Mouse (Mus musculus) left cerebral cortex, adult 2 months (tissue): Measurements from ENCODE around the gene Taar5. TPM values are rescaled to one million over a fixed set of nuclear protein-coding genes. Genes with fewer than 3 reads are reported as not detected.

Experiments
- DNase-seq, 2 experiments: peaks; one replicate each; pipeline ENCODE4 v3.0.0; 2021 to 2022; ENCODE audit warnings: low spot score in 2 of 2, mixed read lengths in 1 of 2; ENCODE audit errors: extremely low spot score in 1 of 2
- H3K27ac ChIP-seq: fragments of 200-600 bp; 2 replicates; pipeline ENCODE4 v1.8.1; 2022
- H3K4me3 ChIP-seq: fragments of 200-600 bp; 2 replicates; pipeline ENCODE4 v1.8.1; 2022
- CTCF ChIP-seq: fragments of 200-600 bp; IDR thresholded peaks from 2 replicates; pipeline ENCODE4 v1.8.1; 2022; ENCODE audit warnings: antibody characterized with exemption, mild to moderate bottlenecking, moderate library complexity
- intact Hi-C: fragments of 180-260 bp; cut with DNase I; formaldehyde crosslinking; loops from one replicate; pipeline ENCODE4 v1.15.1; 2025
- total RNA-seq, 2 experiments: library from RNA; stranded (reverse); gene quantifications; 2 replicates each; pipeline ENCODE4 v1.2.3; 2021

The Taar5 gene
- total RNA-seq, 2 experiments from 2014 or later, result not detected

- no peak overlapping the region for H3K4me3 ChIP-seq
- no peak overlapping the region for H3K27ac ChIP-seq
- intact Hi-C loops, result no loop called here
- no peak for DNase-seq
- TF ChIP-seq CTCF, result no peak
Measured at GRCm38 (mm10) chr10:23964921-23965610, 5.4 kb upstream of the Taar5 start.

GRCm38 (mm10) chr10:23971256-23971655 lies 750 bp downstream of the Taar5 start:
- no peak for DNase-seq
- no peak for TF ChIP-seq CTCF
- Histone ChIP-seq H3K27ac (no peak overlapping the region), H3K4me3 (no peak overlapping the region)
- intact Hi-C loops, result loop anchor here (10.0 kb wide), 1 partner anchor 144 kb away; no protein-coding TSS in a partner anchor

GRCm38 (mm10) chr10:23977958-23978357 lies 7.5 kb downstream of the Taar5 start:
- no peak for TF ChIP-seq CTCF
- intact Hi-C loops, result loop anchor here (5.0 to 10.0 kb wide), 2 partner anchors 137 to 154 kb away; no protein-coding TSS in a partner anchor
- no peak overlapping the region for H3K4me3 ChIP-seq
- H3K27ac ChIP-seq, result no peak overlapping the region
- no peak for DNase-seq

- TF ChIP-seq CTCF, result peak; percentile 57
- DNase-seq, result peak; percentile 68 to 70
- Histone ChIP-seq H3K4me3 (no peak overlapping the region), H3K27ac (no peak overlapping the region)
- intact Hi-C loops, result loop anchor here (1.0 to 10.0 kb wide), 3 partner anchors 101 to 153 kb away; no protein-coding TSS in a partner anchor
Measured at GRCm38 (mm10) chr10:23978901-23979705, 8.6 kb downstream of the Taar5 start.

DNA sequence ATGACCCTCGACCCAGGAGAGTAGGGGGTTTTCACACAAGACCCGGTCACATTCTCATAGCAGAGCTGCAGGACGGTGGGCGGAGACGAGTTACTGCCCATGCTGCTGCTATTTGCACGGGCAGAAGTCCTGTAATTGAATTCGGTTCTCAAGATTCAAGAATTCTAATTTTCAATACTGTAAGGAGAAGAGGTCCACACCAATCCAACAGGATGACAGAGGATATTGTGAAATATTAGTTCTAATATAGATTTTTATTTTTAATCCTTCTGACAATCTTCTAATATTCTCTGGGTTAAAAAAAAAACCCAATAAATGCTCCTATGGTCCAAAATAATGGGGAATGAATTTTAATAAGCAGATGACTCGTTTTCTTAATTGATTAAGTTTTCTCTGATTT lies 15.0 kb downstream of the Taar5 start, which contains the start of gene Taar6:
Gene Taar6 (minus strand): TSS at position 101 of the 400 bp plus-strand sequence.
- intact Hi-C loops, result no loop called here
- no peak for TF ChIP-seq CTCF
- no peak within 1 kb of the TSS for H3K27ac ChIP-seq
- no peak within 1 kb of the TSS for H3K4me3 ChIP-seq
- no peak for DNase-seq

GRCm38 (mm10) chr10:23986419-23986818 lies 15.9 kb downstream of the Taar5 start:
- H3K4me3 ChIP-seq, result no peak overlapping the region
- intact Hi-C loops, result no loop called here
- TF ChIP-seq CTCF, result no peak
- no peak overlapping the region for H3K27ac ChIP-seq
- no peak for DNase-seq

- intact Hi-C loops, result no loop called here
- no peak within 1 kb of the TSS for H3K27ac ChIP-seq
- no peak within 1 kb of the TSS for H3K4me3 ChIP-seq
- TF ChIP-seq CTCF, result no peak
- DNase-seq, result no peak
Measured at GRCm38 (mm10) chr10:23993381-23993780, 22.9 kb downstream of the Taar5 start, which contains the start of gene Taar7a. Gene Taar7a, minus strand, starts transcription at chr10:23993481.

- H3K4me3 ChIP-seq, result no peak within 1 kb of the TSS
- no peak for TF ChIP-seq CTCF
- DNase-seq, result no peak
- no peak within 1 kb of the TSS for H3K27ac ChIP-seq
- intact Hi-C loops, result no loop called here
Measured at GRCm38 (mm10) chr10:23999639-24000038, 29.1 kb downstream of the Taar5 start, which contains the start of gene Taar7b. Gene Taar7b, plus strand, starts transcription at chr10:23999939.

- intact Hi-C loops, result no loop called here
- no peak for DNase-seq
- H3K4me3 ChIP-seq, result no peak overlapping the region
- no peak overlapping the region for H3K27ac ChIP-seq
- TF ChIP-seq CTCF, result no peak
Measured at GRCm38 (mm10) chr10:24006442-24006841, 35.9 kb downstream of the Taar5 start.

DNA sequence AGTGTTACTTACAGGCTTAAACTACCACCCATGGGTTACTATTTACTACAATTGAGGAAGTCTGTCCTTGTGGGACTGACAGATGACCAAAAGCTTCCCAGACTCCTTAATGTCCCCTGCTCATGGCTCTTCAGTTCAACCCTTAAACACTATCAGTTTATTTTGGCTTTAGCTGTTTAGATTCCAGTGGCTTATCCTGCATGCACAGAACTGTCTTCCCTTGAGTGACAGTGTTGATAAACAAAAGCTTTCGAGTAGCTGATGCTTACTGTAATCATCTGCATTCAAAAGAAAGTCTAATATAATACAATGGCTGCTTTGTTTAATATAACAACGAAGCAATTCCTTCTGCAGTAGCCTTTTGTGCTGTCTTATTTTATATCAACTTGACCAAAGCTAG lies 36.5 kb downstream of the Taar5 start:
- intact Hi-C loops, result no loop called here
- Histone ChIP-seq H3K27ac (no peak overlapping the region), H3K4me3 (no peak overlapping the region)
- DNase-seq, result no peak
- no peak for TF ChIP-seq CTCF

DNA sequence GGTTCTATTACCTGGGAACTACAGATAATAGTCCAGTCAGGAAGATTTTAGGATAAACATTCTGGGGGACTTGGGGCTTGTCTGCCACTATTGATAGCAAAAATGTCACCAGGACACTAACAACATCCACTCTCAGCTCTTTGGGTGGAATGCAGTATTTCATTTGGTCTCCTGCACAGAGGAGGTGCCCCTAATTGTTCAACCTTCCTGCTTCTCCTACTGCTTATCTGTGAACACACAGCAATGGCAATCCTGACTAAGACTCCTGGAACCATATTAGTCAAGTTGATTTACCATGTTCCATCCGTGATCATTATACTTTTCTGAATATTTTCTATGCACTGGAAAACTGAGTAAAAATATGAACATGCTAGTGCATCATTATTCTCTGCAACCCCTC lies 37.6 kb downstream of the Taar5 start:
- intact Hi-C loops, result no loop called here
- Histone ChIP-seq H3K27ac (no peak overlapping the region), H3K4me3 (no peak overlapping the region)
- TF ChIP-seq CTCF, result no peak
- DNase-seq, result no peak

Other genes starting within 250 kb of the Taar5 start
- gene Rps12, start 183.4 kb upstream of the Taar5 start, total RNA-seq, result 100 to 1,000 TPM; 169 to 225 TPM
- gene Slc18b1, start 173.7 kb upstream of the Taar5 start, total RNA-seq, result 10 to 100 TPM; 26.9 to 31.0 TPM
- gene Vnn3, start 119.2 kb upstream of the Taar5 start, total RNA-seq, result not detected
- gene Vnn1, start 76.0 kb upstream of the Taar5 start, total RNA-seq, result under 1 TPM in 1 of 2 experiments, not detected in 1; 0.14 TPM
- gene Taar1, start 50.4 kb upstream of the Taar5 start, total RNA-seq, result not detected
- not detected for gene Taar2, start 32.1 kb upstream of the Taar5 start, total RNA-seq
- not detected for gene Taar3, start 21.1 kb upstream of the Taar5 start, total RNA-seq
- gene Taar4, start 10.2 kb upstream of the Taar5 start, total RNA-seq, result not detected
- gene Taar6, start 14.9 kb downstream of the Taar5 start, total RNA-seq, result not detected
- gene Taar7a, start 22.8 kb downstream of the Taar5 start, total RNA-seq, result not detected
- gene Taar7b, start 29.2 kb downstream of the Taar5 start, total RNA-seq, result not detected
- gene Taar7d, start 56.5 kb downstream of the Taar5 start, total RNA-seq, result not detected
- gene Taar7e, start 66.9 kb downstream of the Taar5 start, total RNA-seq, result not detected
- gene Taar7f, start 78.8 kb downstream of the Taar5 start, total RNA-seq, result not detected
- not detected for gene Taar8a, start 105.8 kb downstream of the Taar5 start, total RNA-seq
- not detected for gene Taar8b, start 121.6 kb downstream of the Taar5 start, total RNA-seq
- gene Taar8c, start 131.2 kb downstream of the Taar5 start, total RNA-seq, result not detected
- gene Taar9, start 138.8 kb downstream of the Taar5 start, total RNA-seq, result not detected
- 100 to 1,000 TPM; 136 to 144 TPM for gene Stx7, start 178.6 kb downstream of the Taar5 start, total RNA-seq